Mouse (Mus musculus) embryonic stem cell, embryonic (primary cell): ENCODE results near the gene Naaladl2.

Source experiments
- CTCF ChIA-PET, 4 experiments: fragments of 300-600 bp in 2 of 4; fragments of 350-600 bp in 2 of 4; sonication (Branson Sonifier 250); formaldehyde crosslinking; loops; one replicate each; lab custom pipeline; 2022; ENCODE audit warnings: inconsistent platforms in 2 of 4; lab: Charles Lee
- POLR2A ChIA-PET, 4 experiments: fragments of 300-600 bp in 2 of 4; fragments of 350-600 bp in 2 of 4; sonication (Branson Sonifier 250); formaldehyde crosslinking; loops; one replicate each; lab custom pipeline; 2022; ENCODE audit warnings: antibody characterized with exemption in 4 of 4, inconsistent platforms in 1 of 4; lab: Charles Lee

Naaladl2 gene

DNA sequence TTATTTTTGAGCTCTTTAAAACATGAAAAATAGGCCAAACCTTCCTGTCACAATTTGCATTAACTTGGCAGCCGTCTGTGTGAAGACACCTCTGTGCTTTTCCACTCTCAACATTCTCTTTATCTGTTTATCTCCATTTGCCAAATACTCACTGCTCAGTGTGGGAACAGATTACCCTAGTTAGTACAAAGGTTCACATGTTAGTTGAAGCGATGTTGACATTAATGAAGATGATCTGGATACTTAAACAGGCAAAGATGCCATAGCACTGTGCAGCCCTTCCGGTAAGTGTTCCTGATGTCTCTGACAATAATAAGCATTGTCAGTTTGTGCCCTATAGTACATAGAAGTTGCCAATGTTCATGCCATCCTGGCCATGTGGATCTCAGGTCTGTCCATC, 400.1 kb downstream of the Naaladl2 start:
- POLR2A ChIA-PET = no interaction called here

DNA sequence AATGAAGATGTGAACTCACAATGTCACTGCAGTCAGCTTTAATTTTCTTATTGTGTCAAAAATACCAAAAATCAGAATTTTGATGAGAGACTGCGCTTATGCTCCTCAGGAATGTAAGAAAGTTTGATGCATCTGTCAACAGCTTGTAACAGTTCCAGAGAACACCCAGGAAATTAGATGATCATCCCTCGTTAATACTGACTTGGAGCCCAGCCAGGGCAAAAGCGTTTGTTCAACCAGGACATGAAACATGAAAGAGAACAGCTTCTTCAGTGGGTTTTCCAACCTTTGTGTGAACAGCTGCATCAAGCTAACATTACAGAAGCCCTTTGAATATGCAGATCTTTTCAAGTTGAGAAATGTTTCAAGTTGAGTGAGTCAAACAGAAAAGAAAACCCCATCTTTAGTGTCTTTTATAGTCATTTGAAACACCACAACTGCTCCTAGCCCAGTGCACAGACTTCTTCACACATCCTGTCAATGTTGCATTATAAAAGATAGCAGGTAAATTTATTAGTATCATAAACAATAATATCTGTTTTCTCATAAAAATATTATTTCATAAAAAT, 424.8 kb downstream of the Naaladl2 start:
- ChIA-PET CTCF (interaction anchor here in 1 of 4 experiments (0.7 kb wide), 1 partner anchor 36 kb away, joined by 3 read pairs; no protein-coding TSS in a partner anchor), POLR2A (no interaction called here)

More for the DNA sequence above, 400.1 kb downstream of the Naaladl2 start:
- CTCF ChIA-PET = no interaction called here

DNA sequence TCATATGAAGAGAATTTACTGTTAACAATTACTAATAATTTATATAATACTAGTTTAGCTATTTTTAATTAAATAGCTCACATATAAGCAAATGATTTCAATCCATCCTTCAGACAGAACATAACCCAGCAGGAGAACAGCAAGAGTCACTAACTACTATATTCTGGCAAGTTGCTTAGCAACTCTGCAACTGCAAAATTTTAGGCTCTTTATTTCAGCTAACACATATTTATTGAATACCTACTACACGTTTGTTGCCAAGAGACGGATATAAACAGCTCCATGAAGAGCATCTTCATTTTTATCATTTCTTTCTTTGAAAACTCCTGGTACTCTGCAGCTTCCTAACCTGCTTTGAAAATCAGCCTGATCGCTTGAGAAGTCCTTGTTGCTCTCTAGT, 429.3 kb downstream of the Naaladl2 start:
- ChIA-PET POLR2A (no interaction called here), CTCF (no interaction called here)

DNA sequence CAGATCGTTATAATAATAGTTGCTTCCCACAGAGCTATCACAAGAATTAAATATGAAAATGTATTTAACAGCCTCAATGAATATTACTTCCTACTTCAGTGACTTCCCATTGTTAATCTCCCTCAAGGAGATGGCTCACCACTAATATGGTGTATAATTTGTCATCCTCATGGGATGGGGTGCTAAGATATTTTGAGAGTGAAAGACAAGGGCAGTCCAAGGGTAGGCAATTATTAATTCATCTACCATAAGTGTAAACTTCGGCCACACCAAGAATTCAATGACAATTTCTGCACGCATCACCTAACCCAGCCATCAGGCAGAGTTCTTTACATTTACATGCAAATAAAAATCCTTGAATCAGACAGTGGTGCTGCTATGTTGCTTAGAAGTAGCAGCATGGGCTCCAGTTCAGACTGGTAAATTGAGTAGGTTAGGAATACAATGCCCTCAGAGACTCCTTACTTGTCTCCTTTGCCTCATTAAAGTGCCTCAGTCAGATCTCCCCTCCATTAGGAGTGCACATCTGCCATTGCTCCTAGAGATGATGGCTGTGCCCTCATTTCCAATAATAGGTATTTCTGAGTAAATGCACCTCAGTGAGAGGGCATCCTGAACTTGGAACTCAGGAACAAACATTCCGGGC, 438.2 kb downstream of the Naaladl2 start:
- POLR2A ChIA-PET = no interaction called here
- CTCF ChIA-PET = no interaction called here

DNA sequence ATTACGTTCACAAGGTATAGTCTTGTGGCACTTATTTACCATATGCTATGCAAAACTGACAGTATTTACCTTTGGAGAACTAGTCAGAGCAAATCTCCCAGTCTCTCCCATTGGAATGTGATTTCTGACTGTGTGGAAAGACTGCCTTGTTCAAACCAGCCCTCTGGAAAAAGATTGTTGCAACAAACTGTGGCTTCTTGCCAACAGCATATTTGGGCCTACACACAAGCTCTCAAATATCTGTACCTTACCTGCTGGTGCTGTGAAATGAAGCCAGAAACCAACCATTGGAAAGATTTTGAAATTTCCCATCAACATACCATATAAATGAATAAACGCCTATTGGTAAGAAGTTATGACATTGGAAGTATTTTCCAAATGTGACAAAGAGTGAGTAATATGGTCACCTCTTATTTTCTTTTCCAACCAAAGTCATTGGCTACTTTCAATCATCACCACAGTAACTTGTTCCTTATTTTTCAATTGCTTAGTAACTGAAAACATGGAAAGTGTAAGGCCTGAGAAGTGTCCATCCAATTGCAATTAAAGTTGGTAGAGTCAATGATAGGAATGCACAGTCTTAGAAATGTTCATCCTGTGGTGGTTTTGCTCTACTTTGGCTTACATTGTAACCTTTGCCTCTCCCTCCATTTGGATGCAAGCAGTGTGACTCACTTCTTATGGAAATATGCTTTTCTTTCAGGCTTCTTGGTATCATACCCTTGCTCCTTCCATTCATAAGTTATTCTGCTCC, 453.7 kb downstream of the Naaladl2 start:
- ChIA-PET CTCF (no interaction called here), POLR2A (no interaction called here)

DNA sequence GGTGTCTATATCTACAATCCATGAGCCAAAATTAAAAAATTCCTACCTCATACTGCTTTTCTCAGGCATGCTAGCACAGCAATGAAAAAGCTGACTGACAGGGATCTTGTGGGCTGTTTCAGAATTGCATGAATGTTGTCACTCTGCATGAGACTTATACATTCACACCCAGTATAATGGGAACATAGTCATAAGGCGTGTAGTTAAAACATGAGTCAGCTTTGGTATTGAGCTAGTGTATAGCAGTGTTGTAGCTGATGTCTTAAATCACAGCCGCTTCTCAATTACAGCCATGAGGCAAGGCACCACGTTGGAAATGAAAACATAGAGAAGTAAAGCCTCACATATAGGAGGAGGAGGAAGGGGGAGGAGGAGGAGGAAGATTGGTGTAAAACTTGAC, 473.6 kb downstream of the Naaladl2 start:
- ChIA-PET CTCF (no interaction called here), POLR2A (no interaction called here)

DNA sequence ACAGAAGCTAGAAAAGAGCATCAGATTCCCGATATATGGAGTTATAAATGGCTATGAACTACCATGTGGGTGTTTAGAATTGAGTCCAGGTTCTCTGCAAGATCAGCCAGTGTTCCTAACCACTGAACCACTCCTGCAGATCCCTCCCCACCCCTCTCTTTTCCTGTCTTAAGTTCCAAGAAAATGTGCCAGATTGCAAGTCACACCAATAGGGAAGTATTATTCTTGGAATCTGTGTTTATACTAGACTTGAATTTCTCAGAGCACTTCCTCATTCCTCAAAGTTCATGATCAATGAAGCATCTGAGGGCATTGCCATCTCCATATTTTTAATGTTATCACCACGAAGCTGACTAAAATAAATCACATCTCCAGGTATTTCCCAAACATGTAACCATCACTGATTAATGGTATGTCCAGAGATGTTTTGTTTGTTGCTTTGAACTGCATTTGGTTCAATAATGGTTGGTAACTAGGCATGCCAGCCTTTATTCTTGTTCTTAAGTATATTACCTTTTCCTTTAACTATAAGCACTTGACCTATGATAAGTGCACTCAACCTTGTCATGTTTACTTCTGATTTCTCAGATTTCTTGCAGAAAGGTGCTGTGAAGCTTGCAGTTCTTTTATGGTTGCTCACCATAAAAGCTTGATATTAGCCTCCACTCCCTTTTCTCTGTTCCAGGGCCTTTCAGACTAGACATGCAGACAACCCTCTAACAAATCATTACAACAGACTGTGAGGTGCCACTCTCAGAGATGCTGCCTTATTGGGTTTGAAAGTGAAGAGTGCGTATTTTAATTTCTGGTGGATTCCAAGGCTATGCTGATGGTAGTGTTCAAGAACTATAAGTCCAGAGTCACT, 475.8 kb downstream of the Naaladl2 start:
- POLR2A ChIA-PET = no interaction called here

DNA sequence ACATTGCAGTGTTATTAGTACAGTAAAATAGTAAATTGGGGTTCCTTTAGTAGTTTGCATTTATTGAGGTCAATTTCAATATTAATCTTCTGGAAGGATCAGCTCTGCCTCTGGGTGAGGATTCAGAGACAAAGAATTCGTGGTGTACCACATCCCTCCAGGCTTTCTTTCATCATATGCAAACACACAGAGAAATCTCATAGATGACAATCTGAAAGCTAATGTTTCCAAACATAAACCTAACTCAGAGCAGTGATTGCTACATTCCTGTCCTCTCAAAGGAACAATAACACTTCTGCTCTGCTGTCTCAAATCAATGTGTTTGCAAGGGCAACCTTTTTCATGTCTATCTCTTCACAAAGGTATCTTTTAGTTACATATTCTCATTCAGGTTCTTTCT, 478.7 kb downstream of the Naaladl2 start:
- POLR2A ChIA-PET = no interaction called here
- CTCF ChIA-PET = no interaction called here

More for the DNA sequence above, 475.8 kb downstream of the Naaladl2 start:
- CTCF ChIA-PET = no interaction called here

DNA sequence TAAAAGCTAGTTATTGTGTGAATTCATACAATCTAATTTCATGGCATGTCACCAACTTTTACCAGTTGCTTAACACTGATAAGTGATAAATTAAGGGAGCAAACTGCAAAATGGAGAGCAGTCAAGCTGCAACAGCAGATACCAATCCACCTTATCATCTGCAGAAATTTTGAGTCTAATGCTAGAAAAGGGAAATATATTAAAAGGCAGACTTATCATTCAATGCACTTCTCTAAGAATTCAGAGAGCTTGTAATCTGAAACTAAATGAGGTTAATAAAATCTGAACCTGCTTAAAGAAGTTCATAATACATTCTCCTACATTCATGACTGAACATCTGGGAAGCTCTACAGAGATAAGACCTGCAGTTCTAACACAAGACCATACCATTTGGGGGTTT, 480.3 kb downstream of the Naaladl2 start:
- ChIA-PET POLR2A (no interaction called here), CTCF (no interaction called here)

DNA sequence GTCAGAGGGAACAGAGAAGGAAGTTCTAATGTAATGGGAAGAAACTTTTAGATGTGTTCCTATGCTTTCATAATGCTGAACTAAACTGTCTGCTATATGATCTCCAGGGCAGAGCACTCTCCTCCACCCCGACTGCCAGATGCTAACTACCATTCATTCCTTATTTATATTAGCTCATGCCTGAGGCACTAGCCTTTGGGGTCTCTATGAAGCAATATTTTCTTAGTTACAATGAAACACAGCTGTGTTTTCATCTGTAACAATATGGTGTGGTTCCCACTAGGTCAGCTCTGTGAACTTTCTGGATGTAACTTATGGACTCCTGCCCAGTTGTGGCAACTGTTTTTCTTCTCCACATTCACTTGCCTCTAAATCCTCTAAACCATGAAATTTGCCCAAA, 514.0 kb downstream of the Naaladl2 start:
- ChIA-PET CTCF (no interaction called here), POLR2A (no interaction called here)

DNA sequence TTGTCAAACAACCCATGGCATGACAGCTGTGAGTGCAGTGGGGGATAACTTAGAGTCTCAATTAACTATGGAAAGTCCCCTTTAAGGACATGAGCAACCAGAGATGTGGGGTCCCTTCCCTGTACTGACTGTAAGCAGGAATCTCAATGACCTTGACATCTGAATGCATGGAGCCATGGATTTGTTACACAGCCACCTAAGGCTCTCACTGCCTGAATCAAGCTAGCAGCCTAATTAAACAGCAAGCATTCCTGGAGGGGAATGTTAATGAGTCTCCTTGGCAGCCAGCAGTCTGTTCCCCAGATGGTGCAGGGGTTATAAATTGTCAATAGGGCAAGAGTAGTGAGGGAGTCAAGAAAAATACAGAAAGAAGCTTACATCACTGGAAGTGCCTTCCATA, 538.6 kb downstream of the Naaladl2 start:
- POLR2A ChIA-PET = no interaction called here
- CTCF ChIA-PET = no interaction called here

DNA sequence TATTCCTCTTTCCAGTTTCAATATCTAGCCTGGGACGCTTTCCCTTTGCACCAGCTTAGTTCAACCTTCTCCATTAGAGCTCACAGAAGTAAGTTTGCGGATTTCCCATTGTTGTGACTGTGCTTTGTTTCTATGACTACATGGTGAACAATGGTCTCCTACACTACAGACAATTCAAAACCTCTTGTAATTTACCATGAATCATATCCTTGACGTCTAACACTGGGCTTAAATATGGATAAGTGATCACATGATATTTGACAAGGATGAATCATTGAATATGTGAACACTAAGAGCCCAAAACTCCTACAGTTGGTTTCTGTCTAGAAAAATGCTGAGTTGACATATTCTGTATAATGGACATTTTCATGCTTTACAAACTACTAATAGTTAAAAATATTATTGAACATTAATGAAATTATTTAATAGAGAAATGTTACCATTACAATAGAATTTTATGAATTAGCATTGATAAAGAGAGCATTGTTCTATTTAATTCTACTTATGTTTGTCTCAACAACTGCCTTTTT, 539.2 kb downstream of the Naaladl2 start:
- ChIA-PET POLR2A (no interaction called here), CTCF (no interaction called here)

DNA sequence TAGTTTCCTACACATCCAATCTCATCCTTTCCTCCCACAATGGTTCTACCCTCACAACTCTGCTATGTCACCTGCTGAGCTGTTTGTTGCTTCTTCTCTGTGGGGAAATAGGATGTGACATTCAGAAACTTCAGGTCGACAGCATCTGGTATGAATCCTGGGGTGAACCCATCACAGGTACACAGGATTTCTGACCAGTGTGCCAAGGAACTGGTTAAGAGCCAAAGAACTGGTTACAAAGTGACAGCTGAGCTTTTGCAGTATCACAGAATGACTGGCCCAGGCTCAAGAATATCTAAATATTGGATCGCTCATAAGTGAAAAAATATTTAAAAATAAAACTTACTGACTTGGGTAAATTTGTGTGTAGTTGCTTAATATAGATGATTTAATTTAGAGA, 548.6 kb downstream of the Naaladl2 start:
- ChIA-PET CTCF (no interaction called here), POLR2A (no interaction called here)

DNA sequence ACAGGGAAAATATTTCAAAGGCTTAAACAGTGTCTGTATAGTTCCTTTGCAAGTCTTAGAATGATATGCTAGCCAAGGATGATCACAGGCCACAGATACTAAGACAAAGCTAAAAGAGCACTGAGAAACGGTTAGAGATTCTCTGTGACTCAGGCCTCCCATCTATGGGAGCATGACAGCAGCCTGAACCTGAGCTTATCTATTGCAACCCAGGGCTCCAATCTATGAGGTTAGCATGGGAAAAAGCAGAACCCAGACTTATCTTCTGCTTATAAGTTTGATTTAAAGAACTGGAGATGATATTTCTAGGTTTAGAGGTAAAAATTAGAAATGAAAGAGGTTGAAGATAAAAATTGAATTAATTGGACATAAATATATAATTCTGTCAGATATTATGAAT, 587.4 kb downstream of the Naaladl2 start:
- ChIA-PET POLR2A (no interaction called here), CTCF (no interaction called here)

DNA sequence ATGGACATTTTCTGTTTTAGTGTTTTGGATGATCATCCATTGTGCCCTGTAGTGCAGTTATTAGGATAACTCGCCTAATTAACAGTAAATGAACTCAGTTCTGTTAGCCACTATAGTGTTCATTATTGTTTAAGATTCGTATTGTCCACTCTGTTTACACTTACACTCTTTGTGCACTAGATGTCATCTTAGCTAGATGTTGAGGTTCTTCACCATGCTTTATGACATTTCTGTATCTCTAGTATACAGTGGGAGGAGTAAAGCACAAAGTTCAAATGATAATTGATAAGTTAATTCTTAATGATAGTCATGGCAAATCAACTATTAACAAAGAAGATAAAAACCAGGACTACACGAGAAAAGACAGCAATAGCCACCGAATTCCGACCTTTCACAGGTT, 590.4 kb downstream of the Naaladl2 start:
- ChIA-PET CTCF (no interaction called here), POLR2A (no interaction called here)

DNA sequence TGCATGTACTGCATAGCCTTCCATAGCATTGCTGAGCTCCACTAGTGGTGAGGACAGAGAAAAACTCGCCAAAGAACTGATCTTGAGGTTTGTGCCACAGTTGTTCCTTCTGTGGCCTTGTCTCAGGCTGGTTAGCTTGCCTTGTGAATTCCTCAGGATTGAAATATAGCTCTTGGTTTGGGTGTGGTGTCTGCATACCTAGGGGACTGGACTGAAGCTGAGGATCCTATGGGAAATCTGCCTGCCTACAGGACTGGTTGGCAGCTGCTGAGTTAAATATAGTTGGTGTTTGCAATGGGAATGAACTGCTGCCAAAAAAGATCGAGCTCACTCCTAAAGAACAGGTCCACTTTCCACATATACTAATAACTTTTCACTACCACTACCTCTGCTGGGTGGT, 591.4 kb downstream of the Naaladl2 start:
- CTCF ChIA-PET = no interaction called here
- POLR2A ChIA-PET = no interaction called here

DNA sequence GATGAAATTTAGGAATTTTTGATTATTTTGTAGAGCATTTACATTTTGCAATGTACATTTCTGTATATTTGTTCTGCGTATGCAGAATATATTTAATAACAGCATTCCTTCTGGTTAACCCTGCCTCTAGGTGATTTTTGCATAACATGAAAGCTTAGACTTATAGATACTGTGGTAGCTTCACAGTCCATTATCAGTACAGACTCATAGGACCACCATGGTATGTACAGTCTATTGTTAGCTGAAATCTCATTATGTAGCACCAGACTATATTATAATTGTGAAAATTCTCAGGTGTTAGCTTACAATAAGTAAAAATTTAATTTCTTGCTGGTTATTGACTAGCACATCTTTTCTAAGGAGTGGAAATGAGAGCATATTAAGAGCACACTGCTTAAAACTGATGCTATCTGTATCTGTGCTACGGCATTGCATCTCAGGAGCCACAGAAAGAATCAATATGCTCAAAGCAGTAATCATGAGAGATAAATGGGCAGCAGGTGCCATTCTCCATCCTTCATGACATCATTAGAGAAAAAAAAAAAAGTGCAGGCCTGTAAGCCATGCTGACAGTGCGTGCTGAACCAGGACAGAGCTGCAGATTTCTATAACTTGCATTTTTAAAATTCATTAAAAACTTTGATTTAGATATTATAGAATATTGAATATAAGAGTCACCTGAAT, 610.1 kb downstream of the Naaladl2 start:
- POLR2A ChIA-PET = interaction anchor here in 1 of 4 experiments (0.6 kb wide), 1 partner anchor 13 kb away, joined by 5 read pairs; no protein-coding TSS in a partner anchor
- CTCF ChIA-PET = no interaction called here

DNA sequence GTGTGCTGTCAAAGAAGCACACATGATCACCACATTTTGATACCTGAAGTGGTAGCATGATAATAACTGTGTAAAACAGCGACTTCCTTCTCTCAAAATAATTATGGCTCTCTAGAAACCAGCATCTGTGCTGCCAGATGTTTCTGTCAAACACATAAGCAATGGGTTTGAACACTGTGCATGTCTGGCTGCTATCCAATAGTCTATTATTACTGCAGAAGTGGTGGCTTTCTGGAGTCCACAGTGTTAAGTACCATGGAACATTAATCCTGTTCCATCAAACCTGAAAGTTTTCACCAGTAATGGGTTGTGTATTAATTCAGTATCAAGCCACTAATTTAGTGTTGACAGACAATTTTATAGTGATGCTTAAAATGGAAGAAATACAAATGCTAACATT, 629.1 kb downstream of the Naaladl2 start:
- CTCF ChIA-PET = no interaction called here
- POLR2A ChIA-PET = no interaction called here

DNA sequence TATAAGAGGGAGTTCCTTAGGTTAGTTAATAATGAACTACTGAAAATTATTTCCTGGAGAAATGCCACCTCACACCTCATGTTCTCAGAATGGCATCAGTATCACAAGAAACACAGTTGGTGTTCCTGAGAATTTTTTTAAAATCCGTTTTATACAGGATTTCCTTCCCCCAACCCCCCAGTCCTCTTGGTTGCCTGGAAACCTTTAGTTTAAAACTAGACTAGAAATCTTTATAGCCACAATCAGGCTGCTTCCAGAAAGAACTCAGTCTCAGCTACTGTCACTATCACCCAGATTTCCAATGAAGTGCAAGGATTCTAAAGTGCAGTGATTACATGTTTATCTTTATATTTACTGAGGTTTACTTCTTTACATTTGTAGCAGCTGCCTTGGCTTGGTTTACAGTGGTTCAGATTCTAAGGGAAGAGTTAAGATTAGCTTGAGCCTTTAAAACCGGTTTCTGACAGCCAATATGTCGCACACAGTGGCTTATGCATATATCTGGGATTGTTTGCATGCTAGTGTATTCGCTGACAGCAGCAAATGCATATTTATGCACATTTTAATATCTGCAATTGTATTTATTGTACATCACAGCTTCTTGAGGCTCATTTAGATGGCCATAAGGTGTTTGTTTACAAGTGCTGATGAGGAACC, 657.5 kb downstream of the Naaladl2 start:
- ChIA-PET POLR2A (interaction anchor here in 1 of 4 experiments (0.5 kb wide), 1 partner anchor 453 kb away, joined by 3 read pairs; no protein-coding TSS in a partner anchor), CTCF (no interaction called here)
